Mouse (Mus musculus) G1E (cell line): ENCODE results near the gene Ubqln3.

Source experiments
- CTCF ChIP-seq: IDR thresholded peaks from 2 replicates; pipeline ENCODE4 v1.5.1; 2012; ENCODE audit warnings: low read depth, low read length, inconsistent platforms, mixed read lengths
- TAL1 ChIP-seq: conservative IDR thresholded peaks from 2 replicates; pipeline ENCODE4 v1.6.1; 2012; ENCODE audit warnings: low read depth, low read length, inconsistent platforms, mixed read lengths

DNA sequence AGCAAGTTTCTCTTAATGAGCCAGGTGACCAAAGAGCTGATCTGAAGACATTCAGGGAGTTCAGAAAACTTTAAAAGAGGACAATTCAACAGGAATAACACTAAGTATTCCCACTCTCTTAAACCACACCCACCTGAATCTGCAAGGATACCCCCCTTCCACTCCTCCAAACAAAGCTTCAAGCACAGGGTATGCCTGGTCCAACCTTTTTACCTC, 38.4 kb downstream of the Ubqln3 start, which contains the start of gene Olfr646:
- no peak for TF ChIP-seq CTCF
- no peak for TF ChIP-seq TAL1
